Mouse (Mus musculus) ES-E14 (cell line): Measurements from ENCODE around the gene Hoxa5.

Experiments
- HCFC1 ChIP-seq: IDR thresholded peaks from 2 replicates; pipeline ENCODE4 v1.6.1; 2012; ENCODE audit warnings: low read length, inconsistent platforms, borderline replicate concordance; ENCODE audit not compliant: insufficient read depth
- ZC3H11A ChIP-seq: IDR thresholded peaks from 2 replicates; pipeline ENCODE4 v1.6.1; 2012; ENCODE audit warnings: low read depth, mild to moderate bottlenecking, inconsistent platforms, low read length, borderline replicate concordance

DNA sequence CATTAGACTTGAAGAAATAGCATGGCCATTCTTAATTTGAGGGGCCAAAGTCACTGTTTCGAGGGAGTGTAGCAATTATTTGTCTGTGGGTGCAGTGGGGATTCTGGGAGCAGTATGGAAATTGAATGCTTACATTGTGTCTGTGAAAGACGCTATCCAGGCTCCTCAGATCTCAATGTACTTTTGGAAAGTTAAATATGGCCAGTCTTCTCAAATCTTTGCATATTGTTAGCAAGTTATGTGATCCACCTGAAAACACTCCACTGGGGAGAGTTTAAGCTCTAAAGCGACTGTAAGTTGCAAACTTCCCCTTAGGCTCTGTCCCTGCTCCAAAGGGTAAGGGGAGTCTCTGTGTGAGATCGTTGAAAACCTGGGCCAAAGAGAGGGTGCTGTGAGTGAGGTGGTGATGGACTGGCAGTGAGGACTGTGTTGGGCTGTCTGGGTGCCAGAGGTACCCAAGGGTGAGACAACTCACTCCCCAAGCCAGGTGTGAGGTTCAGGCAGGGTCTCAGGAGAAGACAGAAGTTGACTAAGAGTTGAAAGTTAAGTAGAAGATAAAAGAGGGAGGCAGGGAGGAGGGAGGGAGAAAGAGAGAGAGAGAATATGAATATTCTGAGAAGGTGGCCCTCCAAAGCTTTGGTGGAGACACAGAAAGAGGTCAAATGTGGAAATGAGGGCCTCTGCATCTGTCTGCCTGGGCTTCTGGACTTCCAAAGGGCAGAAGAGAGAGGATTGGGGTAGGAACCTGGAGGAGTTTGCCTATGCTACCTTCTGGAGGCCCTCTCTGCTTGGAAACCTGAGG is 2.7 kb upstream of the Hoxa5 start:
- TF ChIP-seq HCFC1: no peak
- no peak for TF ChIP-seq ZC3H11A
